Mouse (Mus musculus) left cerebral cortex, adult 11 months (tissue): ENCODE data around the gene Slc39a11.

Source experiments
- DNase-seq: peaks from one replicate; pipeline ENCODE4 v3.0.0; 2022; ENCODE audit warnings: low spot score

Slc39a11 gene

GRCm38 (mm10) chr11:113284951-113285741, 364.7 kb downstream of the Slc39a11 start:
- DNase-seq, result no peak

- no peak for DNase-seq
Measured at GRCm38 (mm10) chr11:113283376-113283811, 366.5 kb downstream of the Slc39a11 start.

- DNase-seq, result no peak
Measured at GRCm38 (mm10) chr11:113278238-113278637, 371.6 kb downstream of the Slc39a11 start.

- DNase-seq, result no peak
Measured at GRCm38 (mm10) chr11:113277034-113277612, 372.8 kb downstream of the Slc39a11 start.

DNA sequence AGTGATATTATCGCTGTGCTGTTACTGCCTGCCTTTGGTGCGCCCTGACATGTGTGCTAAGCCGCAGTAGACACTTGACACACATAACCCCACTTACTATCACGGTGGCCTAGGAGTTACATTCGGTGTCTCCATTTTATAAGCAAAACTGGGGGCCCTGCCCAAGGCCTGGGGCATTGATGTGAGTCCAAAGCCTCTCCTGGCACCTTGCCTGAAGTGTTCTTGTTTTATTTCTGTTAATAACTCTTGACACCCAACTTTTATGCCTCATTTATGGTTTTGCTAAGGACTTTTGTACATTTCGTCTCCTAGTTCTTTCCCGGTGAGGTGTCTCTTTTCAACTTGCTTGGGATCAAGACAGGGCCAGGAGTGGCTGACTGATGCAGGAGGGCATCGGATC, 373.4 kb downstream of the Slc39a11 start:
- no peak for DNase-seq

- DNase-seq, result no peak
Measured at GRCm38 (mm10) chr11:113274037-113274436, 375.8 kb downstream of the Slc39a11 start.

- no peak for DNase-seq
Measured at GRCm38 (mm10) chr11:113271857-113272256, 378.0 kb downstream of the Slc39a11 start.

GRCm38 (mm10) chr11:113268831-113269319, 381.0 kb downstream of the Slc39a11 start:
- no peak for DNase-seq

DNA sequence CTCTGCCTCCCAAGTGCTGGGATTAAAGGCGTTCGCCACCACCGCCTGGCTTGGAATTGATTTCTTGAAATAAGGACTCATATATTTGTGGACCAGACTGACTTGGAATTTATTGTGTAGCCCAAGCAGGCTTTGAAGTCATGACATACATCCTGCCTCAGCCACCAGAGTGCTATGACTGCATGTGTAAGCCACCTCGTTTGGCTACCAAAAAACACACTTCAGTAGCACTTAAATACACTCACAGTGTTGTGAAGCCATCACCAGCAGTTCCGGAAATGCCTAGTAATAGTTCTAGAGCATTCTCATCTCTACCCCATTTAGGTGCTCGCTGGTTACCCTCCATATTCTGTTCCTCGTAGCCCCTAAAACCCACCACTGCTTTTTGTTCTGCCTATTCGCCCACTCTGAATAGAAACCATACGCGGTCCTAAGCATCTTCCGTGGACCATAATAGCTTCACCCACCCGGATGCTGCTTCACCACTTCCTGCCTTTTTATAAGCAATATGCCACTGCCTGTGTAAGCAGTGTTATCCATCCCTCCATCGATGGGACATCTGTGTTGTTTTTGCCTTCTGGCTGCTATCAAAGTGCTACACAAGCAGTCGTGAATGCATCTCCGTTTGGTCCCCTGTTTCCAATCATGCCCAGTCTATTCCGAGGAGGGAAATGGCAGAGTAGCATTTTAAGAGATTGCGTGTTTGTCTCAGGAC, 382.2 kb downstream of the Slc39a11 start:
- no peak for DNase-seq

GRCm38 (mm10) chr11:113266706-113267105, 383.2 kb downstream of the Slc39a11 start:
- no peak for DNase-seq

DNA sequence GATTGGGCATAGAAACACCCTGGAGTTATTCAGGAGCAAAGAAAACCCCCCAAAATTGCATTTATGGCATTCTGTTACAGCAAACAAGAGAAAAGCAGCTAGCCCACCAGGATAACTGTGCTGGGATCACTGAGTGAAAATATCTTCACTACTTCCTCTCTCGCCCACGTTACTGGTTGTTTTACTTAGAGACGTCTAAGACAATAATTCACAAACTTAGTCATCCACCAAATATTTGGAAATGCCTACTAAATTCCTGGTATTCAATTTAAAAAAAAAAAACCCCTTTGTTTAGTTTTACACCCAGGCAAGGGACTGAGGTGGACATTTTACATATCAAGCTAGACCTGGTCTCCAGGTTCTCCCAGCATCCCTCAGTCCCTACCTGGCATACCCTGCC, 384.3 kb downstream of the Slc39a11 start:
- no peak for DNase-seq

DNA sequence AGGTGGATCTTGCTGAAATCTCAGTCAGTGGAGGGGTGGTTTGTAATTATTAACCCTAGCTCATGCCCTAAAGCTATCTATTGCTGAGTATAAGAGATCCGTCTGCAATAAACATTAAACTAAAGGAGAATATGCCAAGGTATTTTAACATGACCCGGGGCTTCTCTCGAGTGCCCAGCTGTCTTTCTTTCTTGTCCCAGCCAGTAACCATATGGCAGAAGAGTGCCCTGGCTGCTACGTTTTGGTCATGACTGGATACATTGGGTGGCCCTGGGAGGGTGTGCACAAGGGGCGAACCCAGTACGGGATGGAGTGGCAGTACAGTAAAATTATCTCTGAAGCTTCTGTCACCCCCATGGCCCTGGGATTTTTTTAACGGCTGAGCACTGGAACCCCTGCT, 385.9 kb downstream of the Slc39a11 start:
- DNase-seq, result no peak

GRCm38 (mm10) chr11:113262062-113262461, 387.8 kb downstream of the Slc39a11 start:
- DNase-seq, result no peak

GRCm38 (mm10) chr11:113261421-113261820, 388.5 kb downstream of the Slc39a11 start:
- DNase-seq, result no peak

DNA sequence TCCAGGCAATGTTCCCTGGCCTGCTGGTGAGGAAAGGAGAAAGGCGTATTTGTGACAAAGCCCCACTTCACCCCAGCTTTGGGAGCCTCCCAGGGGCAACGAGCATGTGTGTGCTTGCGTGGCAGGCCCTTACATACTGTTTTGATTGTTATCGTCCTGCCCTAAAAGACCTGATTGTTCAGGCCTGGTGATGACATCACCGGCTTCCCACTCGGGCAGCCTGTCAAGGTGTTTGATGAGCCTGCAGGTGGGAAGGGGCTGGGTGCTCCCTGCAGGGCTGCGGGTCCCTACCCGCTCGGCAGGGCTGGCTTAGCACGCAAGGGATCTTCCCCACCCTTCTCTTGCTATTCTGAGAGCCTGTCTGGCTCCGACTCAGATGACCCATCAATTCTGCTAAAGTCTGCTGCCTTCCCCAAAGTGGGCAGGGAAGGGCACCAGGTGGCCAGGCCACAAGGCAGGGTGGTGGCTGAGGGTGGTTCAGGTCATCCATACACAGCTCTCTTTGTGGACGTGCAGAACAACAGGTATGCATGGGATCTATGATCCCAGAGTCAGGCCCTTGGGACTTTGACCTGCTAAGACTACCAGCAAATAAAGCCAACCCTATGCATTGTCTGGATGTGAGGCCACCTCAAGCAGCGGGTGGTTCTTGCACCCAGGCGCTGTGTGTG, 390.0 kb downstream of the Slc39a11 start:
- no peak for DNase-seq

DNA sequence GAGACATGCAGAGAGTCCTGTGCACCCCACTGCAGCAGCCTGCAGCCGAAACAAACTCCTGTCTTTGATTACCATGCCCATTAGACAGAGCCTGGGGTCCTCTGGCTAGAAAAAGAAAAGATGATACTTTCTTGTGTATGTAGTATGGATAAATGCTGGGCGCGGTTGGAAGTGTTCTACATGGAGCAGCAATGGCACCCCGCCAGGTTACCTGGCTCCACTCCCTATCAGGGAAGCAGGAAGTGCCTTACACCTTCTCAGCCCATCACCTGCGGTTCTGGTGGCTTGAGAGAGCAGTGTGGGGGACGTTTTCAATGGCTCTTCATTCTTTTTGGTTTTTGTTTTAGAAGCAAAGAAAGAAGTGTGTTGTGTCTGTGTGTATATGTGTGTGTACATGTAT, 391.9 kb downstream of the Slc39a11 start:
- no peak for DNase-seq

DNA sequence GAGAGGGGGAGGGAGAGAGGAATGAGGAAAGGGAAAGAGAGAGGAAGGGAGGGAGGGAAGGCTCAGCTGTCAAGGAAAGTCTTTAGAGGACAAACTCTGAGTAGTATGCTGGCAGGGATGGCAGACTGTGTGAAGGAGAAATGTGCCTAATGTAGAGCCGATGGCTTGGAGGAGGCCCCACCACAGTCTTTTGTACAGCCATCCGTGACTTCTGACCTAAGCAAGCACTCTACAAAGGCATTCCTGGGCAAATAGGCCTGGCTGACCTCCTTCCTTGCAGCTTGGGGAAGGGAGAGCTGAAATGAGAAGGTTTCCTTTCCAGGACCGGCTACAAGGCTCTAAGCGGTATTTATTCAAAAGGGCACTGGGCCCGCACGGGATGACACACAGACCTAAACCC, 395.2 kb downstream of the Slc39a11 start:
- no peak for DNase-seq

DNA sequence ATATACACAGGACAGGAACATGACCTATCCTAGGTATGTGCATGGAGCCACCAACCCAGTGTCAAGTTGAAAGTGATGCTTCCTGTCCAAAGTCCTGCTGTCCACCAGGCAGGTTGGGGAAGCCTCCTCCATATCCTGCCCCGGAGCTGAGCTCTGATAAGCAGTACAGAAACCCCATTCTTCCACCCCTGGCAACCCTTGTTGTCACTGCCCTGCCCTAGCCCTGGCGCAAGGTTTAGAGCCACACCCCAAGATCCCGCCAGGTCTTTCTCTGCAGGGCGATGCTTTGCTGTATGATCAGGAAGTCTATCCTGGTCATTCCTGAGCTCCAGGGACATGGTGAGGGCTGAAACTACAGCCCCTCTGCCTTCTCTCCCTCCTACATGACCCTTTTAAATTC, 396.7 kb downstream of the Slc39a11 start:
- DNase-seq, result no peak

DNA sequence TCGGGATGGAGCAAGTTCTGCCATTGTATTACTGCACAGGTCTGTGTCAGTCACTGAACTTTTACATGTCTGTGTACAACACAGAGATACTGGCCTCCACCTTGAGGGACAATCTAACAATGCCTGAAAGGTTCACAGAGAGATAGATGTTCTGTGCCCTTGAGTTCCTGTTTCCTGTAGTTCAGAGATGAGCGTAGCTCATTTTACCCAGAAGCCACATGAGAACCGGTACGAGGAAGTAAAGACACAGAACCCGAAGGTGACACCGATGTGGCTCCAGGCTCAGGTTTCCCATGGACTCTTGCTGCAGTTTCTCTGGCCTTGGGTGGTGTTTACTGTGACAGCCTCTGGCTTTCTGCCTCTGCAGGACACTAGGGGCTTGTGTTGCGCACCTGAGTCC, 398.7 kb downstream of the Slc39a11 start:
- no peak for DNase-seq

DNA sequence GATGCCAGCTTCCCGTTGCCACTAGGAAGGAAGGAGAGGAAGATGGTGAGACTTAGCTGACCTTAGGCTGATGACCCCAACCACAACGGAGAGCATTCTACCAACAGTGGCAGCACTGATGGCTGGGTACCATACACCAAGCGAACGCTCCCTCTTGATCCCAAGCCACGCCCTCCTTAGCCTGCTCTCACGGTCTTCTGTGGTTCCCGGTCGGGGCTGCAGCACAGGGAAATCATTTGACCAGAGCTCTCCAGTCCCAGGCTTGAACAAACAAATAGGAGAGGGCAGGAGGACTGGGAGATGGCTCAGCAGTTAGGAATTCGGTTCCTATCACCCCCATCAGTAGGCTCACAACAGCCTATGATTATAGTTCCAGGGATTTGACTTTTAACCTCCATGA, 403.4 kb downstream of the Slc39a11 start:
- no peak for DNase-seq

- DNase-seq, result no peak
Measured at GRCm38 (mm10) chr11:113245666-113246065, 404.2 kb downstream of the Slc39a11 start.

- no peak for DNase-seq
Measured at GRCm38 (mm10) chr11:113234432-113234831, 415.4 kb downstream of the Slc39a11 start.
